Mouse (Mus musculus): ENCODE measurements around the gene Slc51a.

The Slc51a gene

GRCm38 (mm10) chr16:32431926-32432325 lies 55.8 kb downstream of the Slc51a start:
- no peak for DNase-seq (ENCODE audit: low read depth, low spot score)

- DNase-seq (ENCODE audit: low read depth, low spot score): no peak
These were observed 56.6 kb downstream of the Slc51a start for GRCm38 (mm10) chr16:32431047-32431591.

- peak; percentile 94 for DNase-seq (ENCODE audit: low read depth, low spot score)
These were observed 57.1 kb downstream of the Slc51a start, which contains the start of gene Pcyt1a for GRCm38 (mm10) chr16:32430474-32431046. Pcyt1a (plus strand) TSS chr16:32430921.

- DNase-seq (ENCODE audit: low read depth, low spot score): no peak
These were observed 60.2 kb downstream of the Slc51a start for GRCm38 (mm10) chr16:32427506-32427905.

Measured in telencephalon, adult 2 months (tissue).